Mouse (Mus musculus): ENCODE results near the gene Rcn3. TPM values are rescaled to one million over a fixed set of nuclear protein-coding genes. Genes with fewer than 3 reads are reported as not detected.
A peak's percentile ranks its signal among the peaks of the same experiment; 100 is the strongest.
"Not testable (repeated sequence)": the region's sequence is repeated elsewhere in the genome, so short reads cannot be mapped to it uniquely, and the experiment has no call there.

Rcn3 gene
- polyA plus RNA-seq, 1 experiment from 2014 or later: 314 TPM

DNA sequence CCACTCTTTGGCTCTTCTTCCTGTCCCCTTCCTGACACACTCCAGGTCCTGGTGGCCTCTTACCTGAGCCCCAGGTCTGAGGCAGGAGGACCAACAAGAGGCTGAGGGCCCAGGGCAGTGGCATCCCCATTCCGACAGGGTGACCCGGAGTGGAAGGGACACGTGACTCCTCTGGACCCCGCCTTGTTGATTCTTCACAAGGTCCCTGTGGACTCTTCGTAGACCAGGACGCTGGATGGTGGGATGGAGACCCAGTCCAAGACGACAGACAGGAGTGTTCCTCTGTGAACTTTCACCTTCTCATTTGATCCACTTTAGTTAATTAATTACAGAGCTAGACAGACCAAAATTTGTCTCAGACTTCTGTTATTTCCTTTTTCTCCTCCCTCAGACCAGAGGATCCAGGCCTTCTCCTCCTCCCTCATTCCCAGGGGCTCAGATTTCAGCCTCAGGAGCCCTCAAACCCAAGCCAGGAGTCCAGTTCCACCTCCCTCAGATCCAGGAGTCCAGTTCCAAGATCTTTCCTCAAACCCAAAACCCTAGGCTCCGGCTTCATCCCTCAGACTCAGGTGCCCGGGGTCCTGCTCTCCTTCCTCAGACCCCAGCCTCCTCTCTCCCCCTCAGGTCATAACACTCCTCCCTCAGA lies 11.0 kb upstream of the Rcn3 start:
- DNase-seq (ENCODE audit: low spot score): no peak
- H3K27ac ChIP-seq: peak overlapping the region; percentile 69
- H3K4me3 ChIP-seq: 0 out of 2 replicates have a peak overlapping the region, but pooled peaks have one; percentile 19
- no peaks in the 10 kb centered on the region for H3K36me3 ChIP-seq
- H3K27me3 ChIP-seq (ENCODE audit: insufficient read depth, poor library complexity, severe bottlenecking): no peaks in the 10 kb centered on the region
- 82% methylated on average over 9 of the region's 9 CpGs for WGBS
- no peaks in the 10 kb centered on the region for H3K9me3 ChIP-seq
- H3K4me1 ChIP-seq: peaks cover 20% of the 10 kb centered on the region

DNA sequence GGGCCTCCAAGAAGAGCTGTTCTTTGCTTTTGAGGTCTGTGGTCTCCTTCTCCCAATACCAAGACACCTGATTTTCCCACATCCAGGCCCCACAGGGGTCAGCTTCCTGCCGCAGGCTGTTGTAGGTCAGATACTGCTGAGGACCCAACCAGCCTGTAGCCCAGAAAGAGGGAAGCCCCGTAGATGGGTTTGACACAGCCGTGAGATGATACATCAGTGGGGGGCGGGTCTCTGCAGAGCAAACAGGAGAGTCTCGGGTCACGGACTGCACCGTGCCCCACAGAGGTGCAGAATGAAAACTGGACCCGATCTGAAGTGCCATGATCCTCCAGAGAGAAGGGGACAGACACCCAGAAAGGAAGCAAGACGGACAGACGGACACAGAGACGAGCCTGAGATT lies 10.4 kb upstream of the Rcn3 start:
- Histone ChIP-seq H3K27me3 (ENCODE audit: insufficient read depth, poor library complexity, severe bottlenecking) (no peaks in the 10 kb centered on the region), H3K9me3 (no peaks in the 10 kb centered on the region), H3K36me3 (no peaks in the 10 kb centered on the region), H3K4me3 (no peak overlapping the region), H3K27ac (no peak overlapping the region), H3K4me1 (peaks cover 20% of the 10 kb centered on the region)
- no peak for DNase-seq (ENCODE audit: low spot score)
- WGBS: 81% methylated on average over 11 of the region's 11 CpGs

DNA sequence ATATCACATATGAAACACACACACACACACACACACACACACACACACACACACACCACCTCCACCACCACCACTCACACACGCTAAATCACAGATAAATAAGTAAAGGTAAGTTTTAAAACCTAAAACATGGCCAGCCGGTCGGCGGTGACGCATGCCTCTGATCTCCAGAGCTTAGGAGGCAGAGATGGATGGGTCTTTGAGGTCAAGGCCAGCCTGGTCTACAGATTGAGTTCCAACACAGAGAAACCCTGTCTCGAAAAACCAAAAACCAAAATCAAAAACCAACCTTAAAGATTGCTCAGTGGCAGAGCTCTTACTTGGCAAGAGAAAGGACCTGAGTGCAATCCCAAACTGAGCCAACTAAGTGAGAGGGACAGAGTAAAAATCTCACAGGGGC lies 8.0 kb upstream of the Rcn3 start:
- H3K9me3 ChIP-seq: no peaks in the 10 kb centered on the region
- DNase-seq (ENCODE audit: low spot score): no peak
- peaks cover 23% of the 10 kb centered on the region for H3K4me1 ChIP-seq

DNA sequence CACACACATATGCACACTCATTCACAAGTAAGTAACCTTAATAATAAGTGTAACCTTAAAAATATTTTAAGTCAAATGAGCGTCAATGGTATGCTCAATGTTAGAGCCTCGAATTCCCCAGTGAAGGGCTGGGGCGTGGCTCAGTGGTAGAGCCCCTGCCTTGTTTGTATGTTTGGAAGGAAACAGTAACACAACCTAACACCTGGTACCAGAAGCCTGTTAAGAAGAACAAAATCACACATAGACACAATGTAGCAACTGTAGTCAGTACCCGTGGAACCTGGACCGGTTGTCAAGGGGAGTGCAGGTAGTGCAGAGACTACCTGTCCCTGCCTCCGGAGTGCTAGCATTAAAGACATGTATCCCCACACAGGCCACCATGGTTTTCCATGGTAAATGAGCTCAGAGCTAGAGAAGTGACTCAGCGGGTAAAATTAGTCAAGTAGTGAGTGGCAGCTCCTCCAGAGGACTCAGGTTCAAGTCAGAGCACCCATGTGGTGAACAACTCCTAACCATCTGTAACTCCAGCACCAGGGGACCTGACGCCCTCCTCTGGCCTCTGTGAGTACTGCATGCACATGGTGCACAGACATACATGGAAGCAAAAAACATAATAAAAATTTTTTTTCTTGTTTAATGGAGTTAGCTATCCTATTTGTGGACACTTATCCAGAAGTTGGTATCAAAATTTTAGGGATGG lies 6.7 kb upstream of the Rcn3 start:
- no peak for DNase-seq (ENCODE audit: low spot score)
- H3K4me1 ChIP-seq: peaks cover 21% of the 10 kb centered on the region
- no peaks in the 10 kb centered on the region for H3K9me3 ChIP-seq
- no peak overlapping the region for H3K27ac ChIP-seq
- no peaks in the 10 kb centered on the region for H3K27me3 ChIP-seq (ENCODE audit: insufficient read depth, poor library complexity, severe bottlenecking)
- WGBS: 81% methylated on average over 8 of the region's 8 CpGs
- H3K36me3 ChIP-seq: no peaks in the 10 kb centered on the region
- H3K4me3 ChIP-seq: no peak overlapping the region

More for the DNA sequence above, 8.0 kb upstream of the Rcn3 start:
- H3K27me3 ChIP-seq (ENCODE audit: insufficient read depth, poor library complexity, severe bottlenecking): no peaks in the 10 kb centered on the region
- H3K36me3 ChIP-seq: no peaks in the 10 kb centered on the region
- WGBS: 92% methylated on average over 6 of the region's 6 CpGs
- H3K4me3 ChIP-seq: no peak overlapping the region
- H3K27ac ChIP-seq: no peak overlapping the region

DNA sequence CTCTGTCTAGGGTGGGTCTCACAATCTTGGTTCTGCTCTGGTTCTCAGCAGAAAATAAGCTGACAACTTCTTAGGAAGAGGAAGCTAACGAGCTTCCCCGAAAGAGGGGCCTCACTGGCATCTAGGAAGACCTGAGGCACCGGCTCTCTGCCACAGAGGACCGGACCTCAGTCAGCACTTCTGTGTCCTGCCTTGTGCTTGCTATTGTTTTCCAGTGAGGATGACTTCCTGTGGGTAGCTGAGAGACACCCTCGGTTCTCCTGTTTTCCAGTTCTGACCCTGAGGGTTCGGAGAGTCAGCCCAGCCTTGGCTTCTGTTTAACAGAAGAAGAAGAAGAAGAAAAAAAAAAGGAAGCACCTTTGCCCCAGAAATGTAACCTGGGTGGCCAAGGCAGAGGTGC lies 5.5 kb upstream of the Rcn3 start:
- no peak for DNase-seq (ENCODE audit: low spot score)
- no peaks in the 10 kb centered on the region for H3K36me3 ChIP-seq
- H3K27me3 ChIP-seq (ENCODE audit: insufficient read depth, poor library complexity, severe bottlenecking): no peaks in the 10 kb centered on the region
- H3K27ac ChIP-seq: no peak overlapping the region
- no peaks in the 10 kb centered on the region for H3K9me3 ChIP-seq
- no peak overlapping the region for H3K4me3 ChIP-seq
- peaks cover 19% of the 10 kb centered on the region for H3K4me1 ChIP-seq
- WGBS: 50% methylated on average over 6 of the region's 6 CpGs

DNA sequence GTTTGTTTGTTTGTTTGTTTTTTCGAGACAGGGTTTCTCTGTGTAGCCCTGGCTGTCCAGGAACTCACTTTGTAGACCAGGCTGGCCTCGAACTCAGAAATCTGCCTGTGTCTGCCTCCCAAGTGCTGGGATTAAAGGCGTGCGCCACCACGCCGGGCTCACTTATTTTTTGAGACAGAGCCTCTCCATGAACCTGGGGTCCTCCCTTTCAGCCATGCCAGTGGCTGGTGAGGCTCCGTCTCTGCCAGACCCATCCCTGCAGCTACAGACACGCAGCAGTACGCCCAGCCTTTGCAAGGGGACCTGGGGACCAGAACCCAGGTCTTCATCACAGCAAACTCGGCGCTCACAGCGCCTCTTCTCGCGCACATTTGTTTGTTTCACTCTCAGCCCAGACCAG lies 3.9 kb upstream of the Rcn3 start:
- 91% methylated on average over 14 of the region's 14 CpGs for WGBS
- not testable (repeated sequence) for H3K27ac ChIP-seq; H3K4me3 ChIP-seq; DNase-seq (ENCODE audit: low spot score); H3K9me3 ChIP-seq; H3K27me3 ChIP-seq (ENCODE audit: insufficient read depth, poor library complexity, severe bottlenecking); H3K36me3 ChIP-seq
- H3K4me1 ChIP-seq: peaks cover 27% of the 10 kb centered on the region

DNA sequence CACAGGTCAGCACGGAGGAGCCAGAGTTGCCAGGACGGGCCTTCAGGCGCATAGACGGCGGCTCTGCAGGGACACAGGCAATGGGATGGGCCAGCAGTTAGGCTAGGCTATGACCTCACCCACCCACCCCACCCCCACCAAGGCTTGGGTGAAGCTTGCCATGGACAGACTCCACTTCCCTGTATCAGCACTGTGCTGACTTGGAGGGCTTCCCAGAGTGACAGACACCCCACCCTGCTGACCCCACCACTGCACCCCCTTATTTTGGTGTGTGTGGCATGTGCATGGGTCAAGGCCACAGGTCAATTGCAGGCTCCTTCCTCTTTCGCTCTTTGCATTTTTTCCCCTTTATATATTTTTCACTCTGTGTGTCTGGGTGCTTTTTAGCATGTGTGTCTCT lies 3.3 kb upstream of the Rcn3 start:
- Histone ChIP-seq H3K9me3 (no peaks in the 10 kb centered on the region), H3K4me3 (no peak overlapping the region), H3K4me1 (peaks cover 33% of the 10 kb centered on the region), H3K27ac (no peak overlapping the region), H3K36me3 (0 out of 2 replicates have a peak, but pooled peaks cover under 1% of the 10 kb centered on the region), H3K27me3 (ENCODE audit: insufficient read depth, poor library complexity, severe bottlenecking) (no peaks in the 10 kb centered on the region)
- no peak for DNase-seq (ENCODE audit: low spot score)
- WGBS: 73% methylated on average over 6 of the region's 6 CpGs

DNA sequence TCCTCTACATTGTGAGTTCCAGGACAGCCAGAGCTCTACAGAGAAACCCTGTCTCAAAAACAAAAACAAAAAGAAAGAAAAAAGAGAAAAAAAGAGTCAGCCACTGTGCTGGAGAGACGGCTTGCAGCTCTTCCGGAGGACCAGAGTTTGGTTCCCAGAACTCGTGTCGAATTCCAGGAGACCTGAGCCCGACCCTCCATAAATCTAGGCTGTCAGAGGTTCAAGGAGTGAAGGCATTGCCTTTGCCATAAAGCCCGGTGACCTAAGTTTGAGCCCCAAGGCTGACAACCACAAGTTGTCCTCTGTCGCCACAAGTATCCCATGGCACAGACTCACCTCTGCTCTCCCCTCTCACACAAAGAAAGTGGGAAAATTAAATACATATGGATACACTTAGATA lies 2.1 kb upstream of the Rcn3 start:
- no peaks in the 10 kb centered on the region for H3K9me3 ChIP-seq
- no peak overlapping the region for H3K27ac ChIP-seq
- H3K4me3 ChIP-seq: no peak overlapping the region
- H3K27me3 ChIP-seq (ENCODE audit: insufficient read depth, poor library complexity, severe bottlenecking): no peaks in the 10 kb centered on the region
- no peak for DNase-seq (ENCODE audit: low spot score)
- peaks cover 36% of the 10 kb centered on the region for H3K4me1 ChIP-seq
- 61% methylated on average over 7 of the region's 7 CpGs for WGBS
- 0 out of 2 replicates have a peak, but pooled peaks cover 5% of the 10 kb centered on the region for H3K36me3 ChIP-seq

DNA sequence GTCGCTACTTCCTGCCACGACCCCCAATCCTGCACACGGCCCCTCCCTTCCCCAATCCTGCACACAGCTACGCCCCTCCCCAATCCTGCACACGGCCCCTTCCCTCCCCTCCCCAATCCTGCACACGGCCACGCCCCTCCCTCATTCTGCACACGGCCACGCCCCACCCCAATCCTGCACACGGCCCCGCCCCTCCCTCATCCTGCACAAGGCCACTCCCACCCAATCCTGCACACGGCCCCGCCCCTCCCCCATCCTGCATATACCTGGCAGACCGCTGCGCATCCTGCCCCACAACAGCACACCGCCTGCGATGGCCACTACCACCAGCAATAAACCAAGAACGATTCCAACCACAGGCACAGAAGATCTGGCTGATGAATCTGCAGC lies 1.5 kb upstream of the Rcn3 start:
- Histone ChIP-seq H3K36me3 (peaks cover 9% of the 10 kb centered on the region), H3K27me3 (ENCODE audit: insufficient read depth, poor library complexity, severe bottlenecking) (no peaks in the 10 kb centered on the region), H3K27ac (peak overlapping the region; percentile 74), H3K4me3 (no peak overlapping the region), H3K9me3 (no peaks in the 10 kb centered on the region), H3K4me1 (peaks cover 36% of the 10 kb centered on the region)
- 32% methylated on average over 18 of the region's 18 CpGs for WGBS
- peak; percentile 80 for DNase-seq (ENCODE audit: low spot score)

DNA sequence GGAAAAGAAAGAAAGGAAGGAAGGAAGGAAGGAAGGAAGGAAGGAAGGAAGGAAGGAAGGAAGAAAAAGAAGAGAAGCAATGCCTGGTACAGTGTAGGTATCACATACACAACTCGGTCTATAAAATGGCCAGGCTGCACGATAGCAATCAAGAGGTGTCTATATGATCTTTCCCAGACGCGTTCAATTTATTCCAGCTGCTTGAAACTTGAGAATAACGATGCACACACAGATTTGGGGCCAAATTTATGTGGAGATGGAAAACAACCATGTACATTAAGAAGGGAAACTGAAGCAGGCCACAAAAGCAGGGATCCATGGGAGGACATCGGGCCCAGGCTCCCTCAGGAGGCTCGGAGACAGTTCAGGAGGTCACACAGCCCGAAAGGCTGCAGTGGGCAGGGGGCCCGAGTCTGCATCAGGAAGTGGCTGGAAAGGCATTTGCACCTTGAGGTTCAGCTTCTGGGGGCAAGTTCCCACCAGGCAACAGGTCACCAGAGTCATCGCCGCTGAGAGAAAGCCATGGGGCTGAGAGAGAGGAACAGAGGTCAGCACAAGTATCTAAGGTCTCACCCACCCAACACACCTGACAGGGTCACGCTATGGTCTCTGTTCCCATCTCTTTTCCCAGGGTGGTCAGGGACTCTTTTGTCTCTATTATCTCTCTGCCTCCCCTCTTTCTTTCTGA lies 951 bp upstream of the Rcn3 start:
- Histone ChIP-seq H3K4me1 (peaks cover 36% of the 10 kb centered on the region), H3K4me3 (no peak overlapping the region), H3K36me3 (peaks cover 15% of the 10 kb centered on the region), H3K9me3 (no peaks in the 10 kb centered on the region), H3K27me3 (ENCODE audit: insufficient read depth, poor library complexity, severe bottlenecking) (no peaks in the 10 kb centered on the region), H3K27ac (peak overlapping the region; percentile 74)
- DNase-seq (ENCODE audit: low spot score): peak; percentile 78
- 59% methylated on average over 12 of the region's 12 CpGs for WGBS

DNA sequence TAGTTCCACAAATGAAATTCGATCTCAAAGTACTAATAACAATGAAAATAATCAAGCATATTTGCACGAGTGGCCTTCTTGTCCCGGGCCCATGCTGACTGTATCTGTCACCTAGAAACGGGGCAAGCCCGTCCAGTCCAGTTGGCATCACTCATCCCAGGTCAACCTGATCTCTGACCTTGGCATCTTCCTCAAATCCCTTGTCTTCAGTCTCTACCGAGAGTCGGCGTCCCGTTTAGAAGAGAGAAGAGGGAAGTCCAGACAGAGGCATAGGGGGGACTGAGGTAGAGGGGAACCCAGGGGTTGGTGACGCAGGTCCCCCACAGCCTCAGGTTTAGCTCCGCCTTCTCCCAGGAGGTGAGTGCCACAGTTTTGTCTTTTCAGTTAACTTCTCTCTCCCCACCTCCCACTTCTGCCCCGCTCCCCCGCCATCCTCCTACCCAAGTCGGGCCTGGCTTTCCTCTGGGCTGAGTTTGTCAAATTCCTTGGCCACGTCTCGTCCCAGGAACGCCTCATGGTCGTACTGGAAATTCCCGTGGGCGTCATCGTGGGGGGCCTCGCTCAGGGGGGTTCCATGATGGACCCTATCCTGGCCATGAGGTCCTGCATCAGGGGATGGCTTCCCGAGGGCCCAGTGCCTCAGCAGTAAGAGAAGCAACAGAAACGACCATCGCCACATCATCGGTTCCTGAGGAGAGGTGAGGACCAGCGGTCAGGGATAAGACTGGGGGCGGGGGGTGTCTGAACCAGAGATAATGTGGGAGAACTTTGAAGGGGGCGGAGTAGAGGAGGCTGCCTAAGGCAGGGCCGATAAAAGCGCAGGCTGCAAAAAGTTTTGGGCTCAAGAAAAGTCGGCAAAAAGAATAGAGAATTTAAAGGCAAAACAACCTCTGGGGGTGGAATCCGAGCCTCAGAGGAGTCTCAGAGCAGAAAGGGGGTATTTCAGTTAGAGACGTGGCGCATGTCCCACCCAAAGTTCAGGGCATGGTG lies 725 bp downstream of the Rcn3 start:
- WGBS: 10% methylated on average over 35 of the region's 35 CpGs
- peak; percentile 83 for DNase-seq (ENCODE audit: low spot score)
- H3K9me3 ChIP-seq: 0 out of 2 replicates have a peak, but pooled peaks cover 2% of the 10 kb centered on the region
- peak overlapping the region; percentile 72 for H3K4me3 ChIP-seq
- H3K36me3 ChIP-seq: peaks cover 31% of the 10 kb centered on the region
- no peaks in the 10 kb centered on the region for H3K27me3 ChIP-seq (ENCODE audit: insufficient read depth, poor library complexity, severe bottlenecking)
- H3K27ac ChIP-seq: peak overlapping the region; percentile 94
- peaks cover 36% of the 10 kb centered on the region for H3K4me1 ChIP-seq

DNA sequence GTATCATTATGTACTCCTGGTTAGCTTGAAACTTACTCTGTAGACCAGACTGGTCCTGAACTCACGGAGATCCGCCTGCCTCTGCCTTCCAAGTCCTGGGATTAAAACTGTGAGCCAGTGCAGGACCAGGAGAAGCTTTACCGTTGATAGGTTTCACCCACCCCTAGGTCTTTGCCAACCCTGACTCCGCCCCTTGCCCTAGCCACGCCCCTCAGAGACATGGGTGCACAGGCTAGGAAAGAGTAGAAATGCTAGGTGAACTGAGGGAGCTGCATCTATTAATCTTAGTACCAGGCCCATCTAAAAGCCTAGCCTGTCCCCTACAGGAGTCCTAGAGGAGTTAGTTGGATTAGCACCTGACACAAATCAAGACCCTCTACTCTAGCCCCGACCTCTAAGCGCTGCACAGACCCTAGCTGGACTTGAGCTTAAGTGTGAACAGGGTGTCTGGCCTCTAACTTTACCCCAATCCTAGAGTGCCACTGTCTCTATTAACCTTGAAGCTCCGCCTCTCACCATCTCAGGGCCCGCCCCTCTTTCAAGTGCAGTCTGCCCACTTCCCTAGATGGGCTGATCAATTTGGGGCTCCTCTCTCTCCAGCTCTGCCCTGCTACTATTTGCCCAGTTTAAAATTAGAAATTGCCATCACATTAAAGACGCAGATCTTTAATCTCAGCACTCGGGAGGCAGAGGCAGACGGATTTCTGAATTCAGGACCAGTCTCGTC lies 1.6 kb downstream of the Rcn3 start:
- H3K4me3 ChIP-seq: peak overlapping the region; percentile 72
- H3K4me1 ChIP-seq: peaks cover 35% of the 10 kb centered on the region
- H3K36me3 ChIP-seq: peaks cover 40% of the 10 kb centered on the region
- H3K27me3 ChIP-seq (ENCODE audit: insufficient read depth, poor library complexity, severe bottlenecking): no peaks in the 10 kb centered on the region
- H3K9me3 ChIP-seq: 0 out of 2 replicates have a peak, but pooled peaks cover 2% of the 10 kb centered on the region
- 81% methylated on average over 13 of the region's 13 CpGs for WGBS
- no peak for DNase-seq (ENCODE audit: low spot score)
- peak overlapping the region; percentile 94 for H3K27ac ChIP-seq

All from heart, embryonic 10.5 days (tissue).